Comparison of ENCODE assay signal across 8 mouse cellular contexts in genomic region chr4:71968701-71969100, GRCm38 (mm10).
DNase-seq lines count a peak whose midpoint lies in the region.

No protein-coding gene starts in this region.

- intact Hi-C loops in left cerebral cortex, postnatal 25 days (cut with DNase I) = no loop called here

- peak; percentile 1 to 2 for DNase-seq in cerebellum, postnatal 14 days
- DNase-seq in cerebellum, adult 9-11 months = no peak
- peak; percentile 11 for DNase-seq in testis, postnatal 14 days (ENCODE audit: low spot score)
- no peak for DNase-seq in testis, postnatal 10 days (ENCODE audit: low spot score)
- DNase-seq in kidney, adult 8-10 months = peak; percentile 31 to 73
- peak; percentile 2 for DNase-seq in yolk sac, embryonic 10.5 days (ENCODE audit: low spot score)
- DNase-seq in left cerebral cortex, postnatal 25 days (ENCODE audit: low spot score in 2 of 2) = no peak
- DNase-seq in spleen, postnatal 14 days (ENCODE audit: low spot score in 2 of 2) = no peak

Comparison
In these comparisons a context has a peak if more than half of its experiments do, and no peak if none do; other contexts are left out.
1. DNase-seq: peak in cerebellum, postnatal 14 days (2 of 2), testis, postnatal 14 days (single experiment), kidney, adult 8-10 months (2 of 2) and yolk sac, embryonic 10.5 days (single experiment); none in cerebellum, adult 9-11 months (single experiment), testis, postnatal 10 days (single experiment), left cerebral cortex, postnatal 25 days (0 of 2) and spleen, postnatal 14 days (0 of 2).